ENCODE assay signal across 11 mouse cellular contexts in genomic region chr16:21165343-21166220, GRCm38 (mm10). TPM values are rescaled to one million over a fixed set of nuclear protein-coding genes. Genes with fewer than 3 reads are reported as not detected.
DNase-seq lines count a peak whose midpoint lies in the region; ATAC-seq and TF ChIP-seq lines count a peak whose summit lies in the region.
"Not testable (repeated sequence)": the region's sequence is repeated elsewhere in the genome, so short reads cannot be mapped to it uniquely, and the experiment has no call there.
"Had no signal": no experiment of that assay in that cellular context is flagged by ENCODE, and none has a peak within 500 bp of the region (broad histone marks: within the 10 kb centered on the region; RNA-seq: fewer than 3 reads in every experiment).

No protein-coding gene starts in this region.

- in situ Hi-C loops in CH12.LX (cut with MboI; ENCODE audit: low pct_ligation_motif_present, low pct_unique_long_range_greater_than_20kb, low sequenced_read_pairs): not testable (repeated sequence)

- dilution Hi-C loops in CH12.LX (cut with MboI; ENCODE audit: extremely low pct_ligation_motif_present, extremely low pct_unique_long_range_greater_than_20kb, low sequenced_read_pairs): not testable (repeated sequence)

- ATAC-seq in embryonic facial prominence, embryonic 14.5 days (ENCODE audit: low read depth): peak; percentile 71
- ATAC-seq in heart, embryonic 16.5 days (replicated peaks; ENCODE audit: extremely low read depth, insufficient read depth, low FRiP score): 0 out of 2 replicates have a peak, but pooled peaks have one; percentile 58
- 0 out of 2 replicates have a peak, but pooled peaks have one; percentile 47 for ATAC-seq in intestine, embryonic 14.5 days (replicated peaks; ENCODE audit: low FRiP score, low TSS enrichment, low read depth)
- peak; percentile 10; the same call in 1 of the 2 replicates for ATAC-seq in limb, embryonic 12.5 days (ENCODE audit: insufficient number of reproducible peaks, insufficient read depth, low FRiP score, low TSS enrichment, low read depth)
- peak; percentile 90 for ATAC-seq in neural tube, embryonic 14.5 days (ENCODE audit: low read depth)

- H3K79me2 ChIP-seq in CH12.LX (replicated peaks; ENCODE audit: control insufficient read depth, extremely low read depth, insufficient read depth, poor library complexity, severe bottlenecking): not testable (repeated sequence)

- H3K9me3 ChIP-seq in CH12.LX (replicated peaks; ENCODE audit: low read length); embryonic facial prominence, embryonic 14.5 days (ENCODE audit: control insufficient read depth, low read length); heart, embryonic 16.5 days (replicated peaks; ENCODE audit: control insufficient read depth, low read length); intestine, embryonic 14.5 days (ENCODE audit: control insufficient read depth, low read length); limb, embryonic 12.5 days; midbrain, embryonic 10.5 days (replicated peaks); neural tube, embryonic 14.5 days (ENCODE audit: control insufficient read depth, low read length): not testable (repeated sequence)

- TF ChIP-seq POLR2A in CH12.LX (IDR thresholded peaks at IDR 0.05; ENCODE audit: low read depth, low read length): not testable (repeated sequence)

- 16% methylated on average over 17 of the region's 19 CpGs for WGBS in embryonic facial prominence, embryonic 14.5 days
- 16% methylated on average over 17 of the region's 19 CpGs for WGBS in heart, embryonic 16.5 days
- 15% methylated on average over 17 of the region's 19 CpGs for WGBS in intestine, embryonic 14.5 days
- WGBS in limb, embryonic 12.5 days: 21% methylated on average over 16 of the region's 19 CpGs
- 40% methylated on average over 7 of the region's 19 CpGs for WGBS in midbrain, embryonic 10.5 days
- 17% methylated on average over 17 of the region's 19 CpGs for WGBS in neural tube, embryonic 14.5 days

- not testable (repeated sequence) for TF ChIP-seq RAD21 in CH12.LX (IDR thresholded peaks at IDR 0.05; ENCODE audit: low read depth, low read length)

- peak overlapping the region; percentile 82 for H3K4me2 ChIP-seq in CH12.LX (ENCODE audit: insufficient read depth, low read depth, poor library complexity, severe bottlenecking)
- H3K4me2 ChIP-seq in embryonic facial prominence, embryonic 14.5 days (ENCODE audit: low read depth, low read length): 0 out of 2 replicates have a peak overlapping the region, but pooled peaks have one; percentile 18
- not testable (repeated sequence) for H3K4me2 ChIP-seq in heart, embryonic 16.5 days (ENCODE audit: low read depth, low read length); intestine, embryonic 14.5 days (ENCODE audit: low read length); limb, embryonic 12.5 days; neural tube, embryonic 14.5 days (ENCODE audit: low read depth, low read length)

- not testable (repeated sequence) for H3K27me3 ChIP-seq in CH12.LX (replicated peaks); embryonic facial prominence, embryonic 14.5 days (replicated peaks; ENCODE audit: control insufficient read depth, insufficient read depth, low read length); heart, embryonic 16.5 days (ENCODE audit: control insufficient read depth, insufficient read depth, low read length); intestine, embryonic 14.5 days (replicated peaks; ENCODE audit: control insufficient read depth, insufficient read depth, low read length); limb, embryonic 12.5 days; midbrain, embryonic 10.5 days (ENCODE audit: low read depth, poor library complexity, severe bottlenecking); neural tube, embryonic 14.5 days (ENCODE audit: control insufficient read depth, insufficient read depth, low read length)

- TF ChIP-seq CTCF in CH12.LX (conservative IDR thresholded peaks at IDR 0.05 in 1 of 2, IDR thresholded peaks at IDR 0.05 in 1 of 2; ENCODE audit: low read depth in 2 of 2, low read length in 2 of 2): 0 out of 4 replicates have a peak, but pooled peaks of 1 of the 2 experiments have one; percentile 19

- not testable (repeated sequence) for H3K27ac ChIP-seq in CH12.LX (ENCODE audit: insufficient read depth, low read depth); embryonic facial prominence, embryonic 14.5 days (replicated peaks; ENCODE audit: low read depth, low read length); heart, embryonic 16.5 days (ENCODE audit: low read length); intestine, embryonic 14.5 days (ENCODE audit: low read depth); limb, embryonic 12.5 days; midbrain, embryonic 10.5 days (replicated peaks); neural tube, embryonic 14.5 days (ENCODE audit: low read depth, low read length)

- not testable (repeated sequence) for DNase-seq in CH12.LX (ENCODE audit: extremely low read depth); embryonic facial prominence, embryonic 14.5 days (ENCODE audit: low spot score); intestine, embryonic 14.5 days (ENCODE audit: low spot score)
- peak; percentile 20 for DNase-seq in midbrain, embryonic 10.5 days (ENCODE audit: low spot score)
- peak; percentile 5 to 11 for DNase-seq in thymus, postnatal 36 days

- H3K9ac ChIP-seq in CH12.LX (ENCODE audit: insufficient read depth, low read depth); embryonic facial prominence, embryonic 14.5 days (ENCODE audit: low read depth, low read length); heart, embryonic 16.5 days (ENCODE audit: low read length); intestine, embryonic 14.5 days (ENCODE audit: low read length); limb, embryonic 12.5 days (replicated peaks); neural tube, embryonic 14.5 days (replicated peaks; ENCODE audit: low read depth, low read length): not testable (repeated sequence)

- TF ChIP-seq EP300 in CH12.LX (IDR thresholded peaks at IDR 0.05; ENCODE audit: low read length): not testable (repeated sequence)

- H3K36me3 ChIP-seq in CH12.LX (replicated peaks in 1 of 2; ENCODE audit: control insufficient read depth in 1 of 2, insufficient read depth in 1 of 2, low read length in 1 of 2); embryonic facial prominence, embryonic 14.5 days (ENCODE audit: control insufficient read depth, insufficient read depth, low read length); heart, embryonic 16.5 days (ENCODE audit: control insufficient read depth, insufficient read depth); intestine, embryonic 14.5 days (ENCODE audit: control insufficient read depth, insufficient read depth, low read length); limb, embryonic 12.5 days; midbrain, embryonic 10.5 days; neural tube, embryonic 14.5 days (ENCODE audit: control insufficient read depth, insufficient read depth, low read length): not testable (repeated sequence)

- not testable (repeated sequence) for H3K4me3 ChIP-seq in CH12.LX (replicated peaks in 1 of 3; ENCODE audit: low read depth in 2 of 3, low read length in 2 of 3, poor library complexity in 1 of 3); embryonic facial prominence, embryonic 14.5 days (ENCODE audit: low read depth, low read length); heart, embryonic 16.5 days (ENCODE audit: low read length); intestine, embryonic 14.5 days (ENCODE audit: low read depth, low read length); limb, embryonic 12.5 days (replicated peaks); midbrain, embryonic 10.5 days; neural tube, embryonic 14.5 days (ENCODE audit: low read depth, low read length)

- not testable (repeated sequence) for H3K4me1 ChIP-seq in CH12.LX (ENCODE audit: control insufficient read depth in 1 of 2, insufficient read depth in 2 of 2); embryonic facial prominence, embryonic 14.5 days (ENCODE audit: control insufficient read depth, insufficient read depth, low read length); heart, embryonic 16.5 days (ENCODE audit: control insufficient read depth, insufficient read depth, low read length); intestine, embryonic 14.5 days (replicated peaks; ENCODE audit: control insufficient read depth, insufficient read depth, low read length); limb, embryonic 12.5 days (replicated peaks); midbrain, embryonic 10.5 days; neural tube, embryonic 14.5 days (ENCODE audit: control insufficient read depth, insufficient read depth, low read length)

RNA-seq across cellular contexts. Expression of gene Teddm3, which starts 11.8 kb away (rescaled TPM):
- total RNA-seq in CH12.LX (2012; rRNA removed) (not detected in 2 replicates), CH12.LX (2014; rRNA removed) (not detected in 2 replicates)
- polyA plus RNA-seq in CH12.LX (2012; ENCODE audit: insufficient read length, low read depth): not detected in 2 replicates
- 0.67 and 1.6 TPM in 2 replicates for polyA plus RNA-seq in embryonic facial prominence, embryonic 14.5 days (2014; fragmentation: Nextera tagmentation; extraction: Ambion mirVana)
- polyA plus RNA-seq in heart, embryonic 16.5 days (2015; fragmentation: Nextera tagmentation; extraction: Ambion mirVana): not detected in 2 replicates
- 0.27 TPM in 1 of 2 replicates, not detected in the other for polyA plus RNA-seq in intestine, embryonic 14.5 days (2014; fragmentation: Nextera tagmentation; extraction: Ambion mirVana)
- not detected in 2 replicates for polyA plus RNA-seq in limb, embryonic 12.5 days (2016; fragmentation: Nextera tagmentation; extraction: Ambion mirVana)
- polyA plus RNA-seq in midbrain, embryonic 10.5 days (2016; fragmentation: Nextera tagmentation; extraction: Ambion mirVana): not detected in 2 replicates
- 0.39 TPM in 1 of 2 replicates, not detected in the other for polyA plus RNA-seq in neural tube, embryonic 14.5 days (2014; fragmentation: Nextera tagmentation; extraction: Ambion mirVana)
- total RNA-seq: gastrocnemius, postnatal 4 days; heart, postnatal 25 days had no signal
- polyA plus RNA-seq: liver, postnatal 0 days had no signal

RNA-seq across cellular contexts. Expression of gene Ephb3, which starts 39.0 kb away (rescaled TPM):
- total RNA-seq in CH12.LX (2012; rRNA removed) (not detected in 2 replicates), CH12.LX (2014; rRNA removed) (not detected in 2 replicates)
- not detected in 2 replicates for polyA plus RNA-seq in CH12.LX (2012; ENCODE audit: insufficient read length, low read depth)
- 28.4 and 31.8 TPM in 2 replicates for polyA plus RNA-seq in embryonic facial prominence, embryonic 14.5 days (2014; fragmentation: Nextera tagmentation; extraction: Ambion mirVana)
- polyA plus RNA-seq in heart, embryonic 16.5 days (2015; fragmentation: Nextera tagmentation; extraction: Ambion mirVana): 9.5 and 14.4 TPM in 2 replicates
- polyA plus RNA-seq in intestine, embryonic 14.5 days (2014; fragmentation: Nextera tagmentation; extraction: Ambion mirVana): 17.6 and 17.8 TPM in 2 replicates
- 55.4 and 62.7 TPM in 2 replicates for polyA plus RNA-seq in limb, embryonic 12.5 days (2016; fragmentation: Nextera tagmentation; extraction: Ambion mirVana)
- polyA plus RNA-seq in midbrain, embryonic 10.5 days (2016; fragmentation: Nextera tagmentation; extraction: Ambion mirVana): 14.6 and 15.7 TPM in 2 replicates
- 11.4 and 12.0 TPM in 2 replicates for polyA plus RNA-seq in neural tube, embryonic 14.5 days (2014; fragmentation: Nextera tagmentation; extraction: Ambion mirVana)

Comparison
In these comparisons a context has a peak if more than half of its experiments do, and no peak if none do; other contexts are left out.
1. ATAC-seq: peak in every context shown above with its lines; median percentile 90 in neural tube, embryonic 14.5 days; 71 in embryonic facial prominence, embryonic 14.5 days; 58 in heart, embryonic 16.5 days; 47 in intestine, embryonic 14.5 days; 10 in limb, embryonic 12.5 days.